Mouse (Mus musculus) embryonic facial prominence, embryonic 14.5 days (tissue): ENCODE data around the gene Stk25. TPM values are rescaled to one million over a fixed set of nuclear protein-coding genes. Genes with fewer than 3 reads are reported as not detected.
A peak's percentile ranks its signal among the peaks of the same experiment; 100 is the strongest.

Experiments
- ATAC-seq: fragments of 200-750 bp; cut with Nextera tagmentation; 2 replicates; pipeline ENCODE4 v1.8.0; 2017; ENCODE audit warnings: low read depth, moderate number of reproducible peaks, moderate TSS enrichment
- DNase-seq: peaks from one replicate; pipeline ENCODE4 v3.0.0-alpha.2; 2015; ENCODE audit warnings: low spot score
- H3K27ac ChIP-seq: fragments of 300-500 bp; sonication (generic); replicated peaks from 2 replicates; pipeline ENCODE4 v1.5.1; 2014; ENCODE audit warnings: low read depth, mild to moderate bottlenecking, low read length, moderate library complexity
- H3K27me3 ChIP-seq: fragments of 300-500 bp; sonication (generic); replicated peaks from 2 replicates; pipeline ENCODE4 v1.6.1; 2014; ENCODE audit warnings: low read length; ENCODE audit not compliant: control insufficient read depth, insufficient read depth
- H3K36me3 ChIP-seq: fragments of 300-500 bp; sonication (generic); 2 replicates; pipeline ENCODE4 v1.6.1; 2014; ENCODE audit warnings: low read length, mixed read lengths; ENCODE audit not compliant: control insufficient read depth, insufficient read depth
- H3K4me1 ChIP-seq: fragments of 300-500 bp; sonication (generic); 2 replicates; pipeline ENCODE4 v1.6.1; 2014; ENCODE audit warnings: antibody characterized with exemption, low read length; ENCODE audit not compliant: control insufficient read depth, insufficient read depth
- H3K4me2 ChIP-seq: fragments of 300-500 bp; sonication (generic); 2 replicates; pipeline ENCODE4 v1.6.1; 2014; ENCODE audit warnings: low read depth, mild to moderate bottlenecking, low read length, moderate library complexity, mixed read lengths
- H3K4me3 ChIP-seq: fragments of 300-500 bp; sonication (generic); 2 replicates; pipeline ENCODE4 v1.5.1; 2014; ENCODE audit warnings: low read depth, mild to moderate bottlenecking, low read length
- H3K9ac ChIP-seq: fragments of 300-500 bp; sonication (generic); 2 replicates; pipeline ENCODE4 v1.6.1; 2014; ENCODE audit warnings: low read depth, mild to moderate bottlenecking, low read length, moderate library complexity, mixed read lengths
- H3K9me3 ChIP-seq: fragments of 300-500 bp; sonication (generic); 2 replicates; pipeline ENCODE4 v1.6.1; 2016; ENCODE audit warnings: low read length; ENCODE audit not compliant: control insufficient read depth
- WGBS: fragments of 180-500 bp; shearing (Covaris S2); extraction: QIAGEN DNeasy Blood & Tissue Kit; methylation state at CpG from one replicate; pipeline ENCODE4 v1.1.7; 2014; 5-methylcytosine and 5-hydroxymethylcytosine counted together
- polyA plus RNA-seq: library from polyadenylated mRNA; unstranded; fragments of >200 nt; fragmentation: Nextera tagmentation; extraction: Ambion mirVana; gene quantifications from 2 replicates; pipeline ENCODE4 v1.2.1, GENCODE M21; 2014

The Stk25 gene
- polyA plus RNA-seq, 1 experiment from 2014 or later = 190 TPM

GRCm38 (mm10) chr1:93635091-93635579 is 23.3 kb downstream of the Stk25 start:
- H3K9ac ChIP-seq = peak overlapping the region; percentile 92
- H3K4me3 ChIP-seq = peak overlapping the region; percentile 97
- peak; percentile 5 for ATAC-seq
- peaks cover 9% of the 10 kb centered on the region for H3K4me1 ChIP-seq
- H3K4me2 ChIP-seq = peak overlapping the region; percentile 87
- no peaks in the 10 kb centered on the region for H3K27me3 ChIP-seq
- peaks cover 19% of the 10 kb centered on the region for H3K36me3 ChIP-seq
- WGBS = 0% methylated on average over 21 of the region's 58 CpGs
- H3K9me3 ChIP-seq = no peaks in the 10 kb centered on the region
- peak overlapping the region; percentile 88 for H3K27ac ChIP-seq
- DNase-seq = peak; percentile 12

- no peak for ATAC-seq
Measured at GRCm38 (mm10) chr1:93634481-93634891, 24.0 kb downstream of the Stk25 start.

GRCm38 (mm10) chr1:93632723-93633122 is 25.7 kb downstream of the Stk25 start:
- H3K27me3 ChIP-seq = no peaks in the 10 kb centered on the region
- no peak overlapping the region for H3K4me3 ChIP-seq
- ATAC-seq (no peak), DNase-seq (no peak)
- no peak overlapping the region for H3K9ac ChIP-seq
- 86% methylated on average over 3 of the region's 3 CpGs for WGBS
- peaks cover 9% of the 10 kb centered on the region for H3K4me1 ChIP-seq
- no peak overlapping the region for H3K27ac ChIP-seq
- no peaks in the 10 kb centered on the region for H3K9me3 ChIP-seq
- H3K4me2 ChIP-seq = no peak overlapping the region
- peaks cover 34% of the 10 kb centered on the region for H3K36me3 ChIP-seq

More at GRCm38 (mm10) chr1:93634481-93634891, 24.0 kb downstream of the Stk25 start:
- no peaks in the 10 kb centered on the region for H3K9me3 ChIP-seq
- peak overlapping the region; percentile 87 for H3K4me2 ChIP-seq
- peak; percentile 73 for DNase-seq
- H3K27ac ChIP-seq = peak overlapping the region; percentile 88
- peaks cover 9% of the 10 kb centered on the region for H3K4me1 ChIP-seq
- 4% methylated on average over 6 of the region's 6 CpGs for WGBS
- H3K27me3 ChIP-seq = no peaks in the 10 kb centered on the region
- peaks cover 19% of the 10 kb centered on the region for H3K36me3 ChIP-seq
- H3K4me3 ChIP-seq = peak overlapping the region; percentile 97
- H3K9ac ChIP-seq = peak overlapping the region; percentile 92

GRCm38 (mm10) chr1:93630796-93631195 is 27.7 kb downstream of the Stk25 start:
- no peak for ATAC-seq
- Histone ChIP-seq H3K4me2 (no peak overlapping the region), H3K9ac (no peak overlapping the region), H3K27me3 (no peaks in the 10 kb centered on the region), H3K27ac (no peak overlapping the region), H3K9me3 (no peaks in the 10 kb centered on the region), H3K36me3 (peaks cover 53% of the 10 kb centered on the region), H3K4me3 (no peak overlapping the region), H3K4me1 (peaks cover 9% of the 10 kb centered on the region)
- WGBS = 89% methylated on average over 3 of the region's 3 CpGs
- DNase-seq = no peak

GRCm38 (mm10) chr1:93624502-93624901 is 34.0 kb downstream of the Stk25 start:
- H3K36me3 ChIP-seq = peaks cover 94% of the 10 kb centered on the region
- DNase-seq (no peak), ATAC-seq (no peak)
- no peaks in the 10 kb centered on the region for H3K27me3 ChIP-seq
- H3K9me3 ChIP-seq = no peaks in the 10 kb centered on the region
- 89% methylated on average over 1 of the region's 1 CpGs for WGBS
- H3K9ac ChIP-seq = no peak overlapping the region
- H3K4me3 ChIP-seq = no peak overlapping the region
- H3K27ac ChIP-seq = no peak overlapping the region
- no peaks in the 10 kb centered on the region for H3K4me1 ChIP-seq
- H3K4me2 ChIP-seq = no peak overlapping the region

GRCm38 (mm10) chr1:93618948-93619347 is 39.5 kb downstream of the Stk25 start:
- Histone ChIP-seq H3K9me3 (no peaks in the 10 kb centered on the region), H3K4me1 (0 out of 2 replicates have a peak, but pooled peaks cover 2% of the 10 kb centered on the region), H3K9ac (no peak overlapping the region), H3K36me3 (peaks cover 48% of the 10 kb centered on the region), H3K4me2 (no peak overlapping the region), H3K27me3 (no peaks in the 10 kb centered on the region), H3K4me3 (no peak overlapping the region), H3K27ac (no peak overlapping the region)
- DNase-seq = no peak
- 70% methylated on average over 5 of the region's 5 CpGs for WGBS
- ATAC-seq = no peak

GRCm38 (mm10) chr1:93618059-93618748 is 40.3 kb downstream of the Stk25 start:
- WGBS = 71% methylated on average over 4 of the region's 4 CpGs
- ATAC-seq (peak; percentile 48; the same call in 1 of the 2 replicates), DNase-seq (no peak)
- Histone ChIP-seq H3K9me3 (no peaks in the 10 kb centered on the region), H3K9ac (peak overlapping the region; percentile 6; the same call in 1 of the 2 replicates), H3K27ac (no peak overlapping the region), H3K4me2 (no peak overlapping the region), H3K27me3 (no peaks in the 10 kb centered on the region), H3K36me3 (peaks cover 40% of the 10 kb centered on the region), H3K4me1 (0 out of 2 replicates have a peak, but pooled peaks cover 2% of the 10 kb centered on the region), H3K4me3 (no peak overlapping the region)

- ATAC-seq = no peak
- no peaks in the 10 kb centered on the region for H3K27me3 ChIP-seq
Measured at GRCm38 (mm10) chr1:93609762-93610161, 48.7 kb downstream of the Stk25 start.

More at GRCm38 (mm10) chr1:93609762-93610161, 48.7 kb downstream of the Stk25 start:
- Histone ChIP-seq H3K27ac (no peak overlapping the region), H3K9ac (no peak overlapping the region), H3K4me2 (no peak overlapping the region), H3K36me3 (peaks cover 8% of the 10 kb centered on the region; the same call in 1 of the 2 replicates), H3K9me3 (no peaks in the 10 kb centered on the region), H3K4me1 (no peaks in the 10 kb centered on the region), H3K4me3 (no peak overlapping the region)
- DNase-seq = no peak
- WGBS = 83% methylated on average over 8 of the region's 8 CpGs
